Mouse (Mus musculus): ENCODE results near the gene Tfb1m. TPM values are rescaled to one million over a fixed set of nuclear protein-coding genes. Genes with fewer than 3 reads are reported as not detected.

The Tfb1m gene
- total and polyA plus RNA-seq, 3 experiments = 21.0 to 46.8 (median 29.4) TPM

DNA sequence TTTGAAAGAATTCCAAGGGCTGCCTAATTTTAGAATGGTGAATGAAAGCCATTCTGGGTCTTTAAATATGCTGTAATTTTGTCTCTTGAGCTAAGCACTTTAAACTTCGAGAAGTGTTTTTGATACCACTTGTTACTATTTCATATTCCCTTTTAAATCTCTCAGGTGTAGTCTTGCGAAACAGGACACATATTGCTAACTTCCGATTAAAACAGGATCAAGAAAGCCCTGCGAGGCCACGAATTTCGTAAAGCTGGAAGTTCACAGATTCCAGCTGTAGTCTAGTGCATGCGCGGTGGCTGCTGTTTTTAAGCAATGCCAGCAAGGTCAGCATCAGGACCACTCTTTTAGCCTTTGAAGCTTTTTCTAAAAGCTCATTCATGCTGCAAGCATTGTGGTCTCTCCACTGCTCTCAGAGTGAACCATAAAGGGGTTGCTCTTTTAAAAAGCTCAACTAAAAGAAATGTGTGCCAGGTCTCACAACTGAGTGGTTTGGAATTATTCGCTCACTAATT, 832 bp upstream of the Tfb1m start:
- Histone ChIP-seq H3K9ac (ENCODE audit: insufficient read depth, low read depth) (peak overlapping the region; percentile 74), H3K4me1 (ENCODE audit: control insufficient read depth in 1 of 2, insufficient read depth in 2 of 2) (peaks cover 3 to 16% of the 10 kb centered on the region in 2 experiments; a peak in 2 of 4 replicates), H3K4me2 (ENCODE audit: insufficient read depth, low read depth, poor library complexity, severe bottlenecking) (peak overlapping the region; percentile 57; the same call in 1 of the 2 replicates), H3K27me3 (replicated peaks) (no peaks in the 10 kb centered on the region), H3K4me3 (replicated peaks in 1 of 3; ENCODE audit: low read depth in 2 of 3, low read length in 2 of 3, poor library complexity in 1 of 3) (peak overlapping the region; percentile 45 to 79 (median 68)), H3K79me2 (replicated peaks; ENCODE audit: control insufficient read depth, extremely low read depth, insufficient read depth, poor library complexity, severe bottlenecking) (0 out of 2 replicates have a peak, but pooled peaks cover 2% of the 10 kb centered on the region), H3K36me3 (replicated peaks in 1 of 2; ENCODE audit: control insufficient read depth in 1 of 2, insufficient read depth in 1 of 2, low read length in 1 of 2) (peaks cover 0 to 14% of the 10 kb centered on the region in 2 experiments), H3K9me3 (replicated peaks; ENCODE audit: low read length) (no peaks in the 10 kb centered on the region), H3K27ac (ENCODE audit: insufficient read depth, low read depth) (no peak overlapping the region)
- in situ Hi-C loops (cut with MboI; ENCODE audit: low pct_ligation_motif_present, low pct_unique_long_range_greater_than_20kb, low sequenced_read_pairs) (no loop called here), dilution Hi-C loops (cut with MboI; ENCODE audit: extremely low pct_ligation_motif_present, extremely low pct_unique_long_range_greater_than_20kb, low sequenced_read_pairs) (no loop called here)
- TF ChIP-seq ZNF384 (IDR thresholded peaks at IDR 0.05; ENCODE audit: low read depth, low read length) = no peak
- TF ChIP-seq GABPA (IDR thresholded peaks at IDR 0.05; ENCODE audit: insufficient replicate concordance, low read depth, low read length) = no peak
- TF ChIP-seq CHD2 (IDR thresholded peaks at IDR 0.05; ENCODE audit: low read length) = no peak
- TF ChIP-seq POLR2AphosphoS2 (IDR thresholded peaks at IDR 0.05; ENCODE audit: low read depth, low read length) = no peak
- TF ChIP-seq MAX (IDR thresholded peaks at IDR 0.05; ENCODE audit: low read length) = no peak
- TF ChIP-seq TCF12 (IDR thresholded peaks at IDR 0.05; ENCODE audit: low read depth, low read length) = no peak
- no peak for TF ChIP-seq ELF1 (IDR thresholded peaks at IDR 0.05; ENCODE audit: low read depth, low read length)
- no peak for TF ChIP-seq USF2 (conservative IDR thresholded peaks at IDR 0.05; ENCODE audit: low read depth, low read length)
- TF ChIP-seq ZKSCAN1 (IDR thresholded peaks at IDR 0.05; ENCODE audit: borderline replicate concordance, low read depth, low read length) = no peak
- no peak for TF ChIP-seq MAFK (IDR thresholded peaks at IDR 0.05; ENCODE audit: insufficient replicate concordance, low read length)
- TF ChIP-seq ZMIZ1 (IDR thresholded peaks at IDR 0.05; ENCODE audit: low read depth, low read length) = no peak
- no peak for DNase-seq (ENCODE audit: extremely low read depth)

- Histone ChIP-seq H3K36me3 (replicated peaks in 1 of 2; ENCODE audit: control insufficient read depth in 1 of 2, insufficient read depth in 1 of 2, low read length in 1 of 2) (peaks cover 7 to 30% of the 10 kb centered on the region in 2 experiments), H3K27me3 (replicated peaks) (no peaks in the 10 kb centered on the region), H3K4me3 (replicated peaks in 1 of 3; ENCODE audit: low read depth in 2 of 3, low read length in 2 of 3, poor library complexity in 1 of 3) (peak overlapping the region in 2 of 3 experiments; percentile 44 to 68), H3K27ac (ENCODE audit: insufficient read depth, low read depth) (no peak overlapping the region), H3K4me1 (ENCODE audit: control insufficient read depth in 1 of 2, insufficient read depth in 2 of 2) (peaks cover 3 to 16% of the 10 kb centered on the region in 2 experiments; a peak in 2 of 4 replicates), H3K79me2 (replicated peaks; ENCODE audit: control insufficient read depth, extremely low read depth, insufficient read depth, poor library complexity, severe bottlenecking) (0 out of 2 replicates have a peak, but pooled peaks cover 2% of the 10 kb centered on the region), H3K4me2 (ENCODE audit: insufficient read depth, low read depth, poor library complexity, severe bottlenecking) (peak overlapping the region; percentile 91), H3K9me3 (replicated peaks; ENCODE audit: low read length) (no peaks in the 10 kb centered on the region), H3K9ac (ENCODE audit: insufficient read depth, low read depth) (peak overlapping the region; percentile 80)
- no peak for DNase-seq (ENCODE audit: extremely low read depth)
- in situ Hi-C loops (cut with MboI; ENCODE audit: low pct_ligation_motif_present, low pct_unique_long_range_greater_than_20kb, low sequenced_read_pairs) (no loop called here), dilution Hi-C loops (cut with MboI; ENCODE audit: extremely low pct_ligation_motif_present, extremely low pct_unique_long_range_greater_than_20kb, low sequenced_read_pairs) (no loop called here)
- TF ChIP-seq JUND (conservative IDR thresholded peaks at IDR 0.05; ENCODE audit: low read depth, low read length) (no peak), POLR2A (IDR thresholded peaks at IDR 0.05; ENCODE audit: low read depth, low read length) (no peak), E2F4 (IDR thresholded peaks at IDR 0.05; ENCODE audit: insufficient replicate concordance, low read depth, low read length) (no peak), EP300 (IDR thresholded peaks at IDR 0.05; ENCODE audit: low read length) (no peak), ZC3H11A (IDR thresholded peaks at IDR 0.05; ENCODE audit: low read depth, low read length) (no peak), POLR2AphosphoS2 (IDR thresholded peaks at IDR 0.05; ENCODE audit: low read depth, low read length) (no peak), BHLHE40 (IDR thresholded peaks at IDR 0.05; ENCODE audit: low read depth, low read length) (no peak)
Measured at GRCm38 (mm10) chr17:3556251-3556650, 1.3 kb downstream of the Tfb1m start.
